Mouse (Mus musculus): ENCODE data around the gene Crybb3. TPM values are rescaled to one million over a fixed set of nuclear protein-coding genes. Genes with fewer than 3 reads are reported as not detected.

Gene Crybb3
- polyA plus RNA-seq, 1 experiment from 2014 or later = 0.32 TPM

DNA sequence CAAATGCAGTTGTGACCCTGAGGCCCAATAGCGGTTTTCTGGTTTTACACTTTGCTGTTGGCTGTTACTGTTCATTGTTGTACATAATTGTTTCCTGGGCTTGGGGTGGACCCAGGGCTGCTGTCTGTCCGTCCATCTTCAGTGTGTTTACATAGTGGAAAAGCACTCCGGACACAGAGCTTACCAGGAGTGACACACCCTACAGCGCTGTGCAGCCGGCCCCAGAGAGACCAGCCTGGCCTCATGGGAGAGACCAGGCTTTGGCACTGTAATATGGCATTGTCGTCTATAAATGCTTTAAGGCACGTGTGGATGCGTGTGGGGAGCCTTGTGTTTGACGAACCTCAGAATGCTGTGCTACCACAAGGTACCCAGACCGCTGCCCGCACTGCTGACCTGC is 19.0 kb upstream of the Crybb3 start:
- Histone ChIP-seq H3K4me3 (no peak overlapping the region), H3K9ac (no peak overlapping the region), H3K4me1 (peaks cover 8% of the 10 kb centered on the region), H3K4me2 (replicated peaks) (no peak overlapping the region), H3K36me3 (no peaks in the 10 kb centered on the region), H3K27me3 (replicated peaks) (no peaks in the 10 kb centered on the region), H3K9me3 (no peaks in the 10 kb centered on the region), H3K27ac (no peak overlapping the region)
- no peak for ATAC-seq (ENCODE audit: low FRiP score, low read depth)
- 90% methylated on average over 11 of the region's 11 CpGs for WGBS

DNA sequence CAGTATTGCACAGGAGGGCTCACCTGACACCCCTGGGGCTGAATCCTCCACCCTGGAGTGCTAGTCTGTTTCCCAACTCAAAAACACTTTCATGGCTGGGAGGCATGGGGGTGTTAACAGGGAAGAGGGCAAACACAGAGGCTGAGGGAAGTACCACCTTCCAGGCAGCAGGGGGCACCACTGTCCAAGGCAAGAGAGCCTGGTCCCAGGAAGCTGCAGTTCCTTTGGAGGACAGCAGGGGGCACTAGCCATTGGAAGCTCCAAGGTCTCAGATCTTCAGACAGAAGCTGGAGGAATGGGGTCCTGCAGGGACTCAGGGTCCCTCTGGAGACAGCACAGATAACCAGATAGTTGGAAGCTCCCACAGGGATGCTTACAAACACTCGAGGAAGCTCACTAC is 18.2 kb upstream of the Crybb3 start:
- H3K4me3 ChIP-seq = no peak overlapping the region
- WGBS = 35% methylated on average over 1 of the region's 1 CpGs

DNA sequence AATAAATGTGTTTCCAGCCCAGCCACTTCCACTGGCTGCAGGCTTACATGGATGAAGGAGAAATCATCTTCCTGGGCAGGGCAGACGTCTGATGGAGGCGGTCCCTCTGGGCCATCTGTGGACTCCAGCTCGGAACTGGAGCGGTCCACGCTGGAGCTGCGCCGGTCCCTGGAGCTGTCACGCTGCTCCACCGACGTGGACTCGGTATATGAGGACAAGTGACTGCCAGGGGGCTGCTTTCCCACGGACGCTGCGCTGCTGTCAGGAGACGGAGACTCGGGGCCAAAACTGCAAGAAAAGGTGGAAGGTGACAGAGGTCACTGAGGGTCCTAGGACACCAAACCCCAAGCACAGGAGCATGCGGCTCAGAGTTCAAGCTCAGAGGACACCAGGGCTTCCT is 16.2 kb upstream of the Crybb3 start:
- Histone ChIP-seq H3K9ac (no peak overlapping the region), H3K36me3 (no peaks in the 10 kb centered on the region), H3K27me3 (replicated peaks) (no peaks in the 10 kb centered on the region), H3K27ac (no peak overlapping the region), H3K4me2 (replicated peaks) (no peak overlapping the region), H3K9me3 (no peaks in the 10 kb centered on the region), H3K4me1 (peaks cover 6% of the 10 kb centered on the region), H3K4me3 (no peak overlapping the region)
- no peak for ATAC-seq (ENCODE audit: low FRiP score, low read depth)
- 90% methylated on average over 17 of the region's 17 CpGs for WGBS

More for the DNA sequence above, 18.2 kb upstream of the Crybb3 start:
- H3K9ac ChIP-seq = no peak overlapping the region
- no peaks in the 10 kb centered on the region for H3K27me3 ChIP-seq (replicated peaks)
- no peak overlapping the region for H3K4me2 ChIP-seq (replicated peaks)
- H3K9me3 ChIP-seq = no peaks in the 10 kb centered on the region
- no peak for ATAC-seq (ENCODE audit: low FRiP score, low read depth)
- no peak overlapping the region for H3K27ac ChIP-seq
- H3K4me1 ChIP-seq = peaks cover 8% of the 10 kb centered on the region
- no peaks in the 10 kb centered on the region for H3K36me3 ChIP-seq

DNA sequence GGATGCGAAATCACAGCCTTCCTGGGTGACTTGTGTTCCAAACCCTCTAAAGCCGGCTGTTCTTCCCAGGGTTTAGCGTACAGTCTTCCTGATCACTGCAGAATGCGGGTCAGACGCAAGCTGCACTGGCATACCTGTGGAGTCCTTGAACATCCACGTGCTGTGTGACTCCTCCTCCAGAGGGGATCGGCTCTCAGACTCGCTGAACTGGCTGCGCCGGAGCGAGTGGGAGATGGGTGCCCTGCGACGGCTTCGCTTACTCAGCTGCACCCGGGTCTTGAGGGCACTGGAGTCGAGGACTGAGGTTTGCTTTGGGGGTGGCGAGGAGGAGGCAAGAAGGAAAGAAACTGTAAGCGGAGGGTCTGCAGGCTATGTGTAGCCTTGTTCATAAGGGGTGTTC is 14.1 kb upstream of the Crybb3 start:
- Histone ChIP-seq H3K4me2 (replicated peaks) (no peak overlapping the region), H3K27ac (no peak overlapping the region), H3K4me3 (no peak overlapping the region), H3K27me3 (replicated peaks) (no peaks in the 10 kb centered on the region), H3K9me3 (no peaks in the 10 kb centered on the region), H3K4me1 (no peaks in the 10 kb centered on the region), H3K36me3 (no peaks in the 10 kb centered on the region), H3K9ac (no peak overlapping the region)
- 93% methylated on average over 18 of the region's 18 CpGs for WGBS
- no peak for ATAC-seq (ENCODE audit: low FRiP score, low read depth)

DNA sequence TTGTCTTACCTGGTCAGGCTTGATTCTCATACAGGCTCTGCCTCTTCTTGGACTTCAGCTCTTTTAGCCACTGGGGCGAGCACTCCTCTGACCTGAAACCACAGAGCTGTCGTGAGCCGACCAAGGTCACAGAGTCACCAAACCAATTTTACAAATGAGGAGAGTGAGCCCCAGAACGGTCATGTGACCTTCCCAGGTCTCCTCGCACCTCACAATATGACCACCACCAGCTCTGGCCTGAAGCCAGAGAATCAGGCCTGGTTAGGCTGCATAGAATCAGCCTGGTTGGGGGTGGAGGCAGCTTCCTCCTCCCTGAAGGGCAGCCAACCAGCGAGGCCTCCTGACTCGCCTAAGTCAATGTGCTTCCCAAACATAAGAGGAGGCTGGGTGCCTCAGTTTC is 11.0 kb upstream of the Crybb3 start:
- Histone ChIP-seq H3K9ac (no peak overlapping the region), H3K4me1 (no peaks in the 10 kb centered on the region), H3K4me3 (no peak overlapping the region), H3K36me3 (no peaks in the 10 kb centered on the region), H3K27me3 (replicated peaks) (no peaks in the 10 kb centered on the region), H3K9me3 (no peaks in the 10 kb centered on the region), H3K27ac (no peak overlapping the region), H3K4me2 (replicated peaks) (no peak overlapping the region)
- no peak for ATAC-seq (ENCODE audit: low FRiP score, low read depth)
- 83% methylated on average over 7 of the region's 7 CpGs for WGBS

DNA sequence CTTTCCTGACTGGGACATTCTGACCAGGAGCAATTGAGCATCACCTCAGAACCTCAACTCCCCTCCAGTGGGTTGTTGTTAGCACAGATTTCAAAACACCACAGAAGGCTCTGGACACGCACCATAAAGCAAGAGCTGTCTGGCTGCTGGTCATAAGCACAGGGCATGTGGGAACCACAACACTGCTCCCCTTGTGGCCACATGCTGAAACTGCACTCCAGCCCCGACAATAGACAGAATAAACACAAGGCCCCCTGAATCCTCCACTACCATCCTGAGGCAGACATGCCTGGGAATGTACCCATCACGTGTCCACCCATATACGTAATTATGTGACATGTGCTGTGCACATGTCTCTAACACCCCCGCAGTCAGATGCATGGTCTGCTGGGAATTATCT is 9.8 kb upstream of the Crybb3 start:
- Histone ChIP-seq H3K27ac (no peak overlapping the region), H3K9ac (no peak overlapping the region), H3K27me3 (replicated peaks) (no peaks in the 10 kb centered on the region), H3K9me3 (no peaks in the 10 kb centered on the region), H3K36me3 (no peaks in the 10 kb centered on the region), H3K4me1 (no peaks in the 10 kb centered on the region), H3K4me3 (no peak overlapping the region), H3K4me2 (replicated peaks) (no peak overlapping the region)
- ATAC-seq (ENCODE audit: low FRiP score, low read depth) = peak; percentile 61
- 57% methylated on average over 5 of the region's 5 CpGs for WGBS

DNA sequence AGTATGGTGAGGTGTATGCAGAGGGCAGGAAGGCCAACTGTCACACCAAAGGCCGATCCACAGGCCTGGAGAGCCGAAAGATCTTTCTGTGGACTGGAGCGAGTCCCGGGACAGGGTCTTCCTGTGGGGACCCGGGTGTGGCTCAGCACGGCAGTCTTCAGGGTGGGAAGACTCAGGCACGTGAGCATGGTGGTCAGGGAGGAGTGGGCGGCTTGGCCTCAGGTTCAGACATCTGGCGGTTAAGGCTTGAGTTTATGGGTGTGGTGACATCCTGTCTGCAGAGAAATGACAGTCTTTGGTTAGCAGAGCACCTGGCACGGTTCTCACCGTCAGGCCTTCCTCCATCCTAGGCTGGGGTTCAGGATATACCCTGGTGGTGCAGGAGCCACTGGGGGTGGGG is 9.4 kb upstream of the Crybb3 start:
- 94% methylated on average over 11 of the region's 11 CpGs for WGBS
- no peak for ATAC-seq (ENCODE audit: low FRiP score, low read depth)
- H3K4me2 ChIP-seq (replicated peaks) = no peak overlapping the region
- no peak overlapping the region for H3K4me3 ChIP-seq
- no peak overlapping the region for H3K27ac ChIP-seq
- no peak overlapping the region for H3K9ac ChIP-seq
- no peaks in the 10 kb centered on the region for H3K9me3 ChIP-seq
- H3K36me3 ChIP-seq = no peaks in the 10 kb centered on the region
- no peaks in the 10 kb centered on the region for H3K4me1 ChIP-seq
- H3K27me3 ChIP-seq (replicated peaks) = no peaks in the 10 kb centered on the region

DNA sequence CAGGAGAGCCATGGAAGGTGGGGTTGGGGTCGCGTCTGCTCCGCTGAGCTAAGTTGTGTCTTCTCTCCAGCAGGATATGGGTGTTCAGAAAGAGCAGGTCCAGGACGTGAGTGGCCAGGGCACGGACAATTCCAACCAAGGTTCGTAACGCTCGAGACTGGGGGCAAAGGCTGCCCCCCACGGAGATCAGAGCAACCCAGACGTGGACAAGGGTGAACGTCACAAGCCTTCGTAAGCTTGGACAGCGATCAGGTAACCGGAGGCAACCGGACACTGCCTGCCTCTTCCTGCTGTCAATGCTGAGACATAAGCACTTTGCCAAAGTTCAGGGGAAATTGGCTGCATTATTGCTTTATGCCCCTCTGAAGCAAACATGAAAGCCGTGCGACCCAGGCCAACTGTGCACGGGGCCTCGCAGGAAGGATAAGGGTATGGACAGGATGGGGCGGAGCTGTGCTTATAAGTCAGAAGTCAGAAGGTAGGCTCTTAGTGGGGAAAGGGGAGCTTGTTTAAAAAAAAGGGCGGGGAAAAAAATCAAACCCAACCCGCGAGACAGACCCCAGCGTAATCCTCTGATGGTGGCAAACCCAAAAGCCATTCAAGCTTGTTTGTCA is 8.8 kb upstream of the Crybb3 start:
- Histone ChIP-seq H3K9ac (no peak overlapping the region), H3K4me1 (no peaks in the 10 kb centered on the region), H3K36me3 (no peaks in the 10 kb centered on the region), H3K27me3 (replicated peaks) (no peaks in the 10 kb centered on the region), H3K9me3 (no peaks in the 10 kb centered on the region), H3K4me2 (replicated peaks) (no peak overlapping the region), H3K27ac (no peak overlapping the region), H3K4me3 (no peak overlapping the region)
- WGBS = 89% methylated on average over 24 of the region's 24 CpGs
- ATAC-seq (ENCODE audit: low FRiP score, low read depth) = no peak

DNA sequence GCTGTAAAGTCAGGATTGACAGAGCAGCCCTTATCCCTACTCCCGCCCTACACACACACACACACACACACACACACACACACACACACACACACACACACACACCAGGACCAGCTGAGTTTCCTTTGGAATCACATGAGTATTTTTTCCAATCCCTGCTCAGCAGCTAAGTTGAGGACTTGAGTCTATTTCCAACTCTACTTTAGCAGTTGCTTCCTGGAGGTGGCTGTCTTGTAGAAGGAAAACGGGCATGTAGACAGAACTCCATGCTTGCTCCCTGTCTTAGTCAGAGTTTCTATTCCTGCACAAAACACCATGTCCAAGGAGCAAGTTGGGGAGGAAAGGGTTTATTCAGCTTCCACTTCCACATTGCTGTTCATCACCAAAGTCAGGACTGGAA is 6.1 kb upstream of the Crybb3 start:
- no peak overlapping the region for H3K4me3 ChIP-seq
- no peak overlapping the region for H3K4me2 ChIP-seq (replicated peaks)
- WGBS = 98% methylated on average over 2 of the region's 2 CpGs
- no peak for ATAC-seq (ENCODE audit: low FRiP score, low read depth)
- H3K27me3 ChIP-seq (replicated peaks) = no peaks in the 10 kb centered on the region
- no peaks in the 10 kb centered on the region for H3K36me3 ChIP-seq
- H3K4me1 ChIP-seq = no peaks in the 10 kb centered on the region
- H3K27ac ChIP-seq = no peak overlapping the region
- no peak overlapping the region for H3K9ac ChIP-seq
- no peaks in the 10 kb centered on the region for H3K9me3 ChIP-seq

DNA sequence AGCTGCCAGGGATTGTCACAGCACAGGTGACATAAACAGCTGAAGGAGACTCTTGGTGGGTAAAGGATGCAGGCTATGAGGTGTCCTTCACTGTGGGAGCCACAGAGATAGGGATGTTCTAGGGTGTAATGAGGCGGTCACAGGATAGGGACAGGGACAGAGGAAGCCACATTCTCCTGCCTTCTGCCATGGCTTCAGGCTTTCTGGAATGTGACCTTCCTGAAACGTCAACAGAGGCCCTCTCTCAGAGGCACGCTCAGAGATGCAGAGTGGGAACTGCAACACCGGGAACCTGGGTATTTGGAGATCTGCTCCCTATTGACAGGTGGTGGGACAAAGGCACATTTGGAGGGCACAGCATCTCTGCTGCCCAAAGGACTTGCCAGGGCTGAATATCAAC is 5.6 kb upstream of the Crybb3 start:
- ATAC-seq (ENCODE audit: low FRiP score, low read depth) = no peak

DNA sequence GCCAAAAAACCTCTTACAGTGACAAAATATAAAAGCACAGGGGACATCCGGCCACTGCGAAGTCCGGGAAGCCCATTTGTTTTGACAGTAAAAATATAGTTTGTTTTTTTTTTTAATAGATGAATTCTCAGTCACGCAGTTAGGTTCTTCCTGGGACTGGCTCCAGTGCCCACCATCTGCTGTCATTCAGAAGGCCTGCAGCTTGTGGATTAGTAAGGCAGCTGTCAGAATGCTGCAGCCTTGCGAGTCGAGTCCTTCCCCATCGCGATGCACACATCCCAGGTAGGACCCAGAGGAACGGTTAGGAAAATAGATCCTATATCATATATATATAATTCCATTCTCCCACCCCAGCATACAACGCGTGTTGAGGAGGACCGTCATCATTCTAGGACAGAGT is 5.1 kb upstream of the Crybb3 start:
- H3K36me3 ChIP-seq = no peaks in the 10 kb centered on the region
- no peaks in the 10 kb centered on the region for H3K27me3 ChIP-seq (replicated peaks)
- H3K4me3 ChIP-seq = no peak overlapping the region
- no peak overlapping the region for H3K27ac ChIP-seq
- no peak overlapping the region for H3K9ac ChIP-seq
- no peak for ATAC-seq (ENCODE audit: low FRiP score, low read depth)
- H3K9me3 ChIP-seq = no peaks in the 10 kb centered on the region
- no peaks in the 10 kb centered on the region for H3K4me1 ChIP-seq
- H3K4me2 ChIP-seq (replicated peaks) = no peak overlapping the region
- WGBS = 84% methylated on average over 12 of the region's 12 CpGs

More for the DNA sequence above, 5.6 kb upstream of the Crybb3 start:
- no peak overlapping the region for H3K9ac ChIP-seq
- no peaks in the 10 kb centered on the region for H3K27me3 ChIP-seq (replicated peaks)
- H3K4me3 ChIP-seq = no peak overlapping the region
- no peak overlapping the region for H3K27ac ChIP-seq
- 70% methylated on average over 4 of the region's 4 CpGs for WGBS
- no peaks in the 10 kb centered on the region for H3K36me3 ChIP-seq
- no peaks in the 10 kb centered on the region for H3K4me1 ChIP-seq
- no peak overlapping the region for H3K4me2 ChIP-seq (replicated peaks)
- no peaks in the 10 kb centered on the region for H3K9me3 ChIP-seq

DNA sequence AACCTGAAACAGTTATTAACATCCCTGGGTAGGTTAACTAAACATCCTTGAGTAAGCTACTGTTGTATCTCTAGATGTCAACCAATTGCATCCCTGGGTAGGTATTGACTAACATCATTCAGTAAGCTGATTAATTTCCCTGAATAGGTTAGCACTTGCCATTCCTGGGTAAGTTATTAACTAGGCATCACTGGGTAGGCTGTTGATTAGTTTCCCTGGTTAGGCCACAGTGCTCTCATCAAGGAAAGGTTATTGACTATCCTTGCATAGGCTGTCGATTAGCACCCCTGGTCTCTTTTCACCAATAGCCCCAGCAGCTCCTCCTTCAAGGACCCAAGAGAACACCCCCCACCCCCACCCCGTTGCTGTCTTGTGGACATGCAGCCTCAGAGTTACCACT is 4.5 kb upstream of the Crybb3 start:
- WGBS = 62% methylated on average over 2 of the region's 2 CpGs
- H3K27ac ChIP-seq = no peak overlapping the region

DNA sequence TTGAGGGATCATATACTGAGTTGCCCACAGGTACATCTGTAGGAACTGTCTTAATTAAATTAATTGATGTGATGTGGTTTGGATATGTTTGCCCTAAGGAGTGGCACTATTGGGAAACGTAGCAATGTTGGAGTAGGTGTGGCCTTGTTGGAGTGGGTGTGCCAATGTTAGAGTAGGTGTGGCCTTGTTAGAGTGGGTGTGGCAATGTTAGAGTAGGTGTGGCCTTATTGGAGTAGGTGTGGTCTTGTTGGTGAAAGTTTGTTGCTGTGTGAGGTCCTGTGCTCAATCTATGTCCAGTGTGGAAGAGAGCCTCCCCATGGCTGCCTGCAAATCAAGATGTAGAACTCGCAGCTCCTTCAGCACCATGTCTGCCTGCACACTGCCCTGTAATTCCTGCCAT is 2.9 kb upstream of the Crybb3 start:
- H3K27me3 ChIP-seq (replicated peaks) = no peaks in the 10 kb centered on the region
- no peak overlapping the region for H3K4me2 ChIP-seq (replicated peaks)
- no peaks in the 10 kb centered on the region for H3K36me3 ChIP-seq
- H3K4me1 ChIP-seq = no peaks in the 10 kb centered on the region; the same call in 1 of the 2 replicates
- WGBS = 77% methylated on average over 2 of the region's 2 CpGs
- no peak for ATAC-seq (ENCODE audit: low FRiP score, low read depth)
- H3K9me3 ChIP-seq = no peaks in the 10 kb centered on the region
- H3K4me3 ChIP-seq = no peak overlapping the region
- H3K9ac ChIP-seq = no peak overlapping the region
- no peak overlapping the region for H3K27ac ChIP-seq

More for the DNA sequence above, 4.5 kb upstream of the Crybb3 start:
- no peak overlapping the region for H3K4me2 ChIP-seq (replicated peaks)
- ATAC-seq (ENCODE audit: low FRiP score, low read depth) = no peak
- no peaks in the 10 kb centered on the region for H3K4me1 ChIP-seq
- H3K27me3 ChIP-seq (replicated peaks) = no peaks in the 10 kb centered on the region
- no peaks in the 10 kb centered on the region for H3K9me3 ChIP-seq
- H3K36me3 ChIP-seq = no peaks in the 10 kb centered on the region
- H3K9ac ChIP-seq = no peak overlapping the region
- no peak overlapping the region for H3K4me3 ChIP-seq

Data from neural tube, embryonic 12.5 days (tissue).